Mouse (Mus musculus) liver, embryonic 16.5 days (tissue): ENCODE data around the gene Cdh3. TPM values are rescaled to one million over a fixed set of nuclear protein-coding genes. Genes with fewer than 3 reads are reported as not detected.
A peak's percentile ranks its signal among the peaks of the same experiment; 100 is the strongest.
"Not testable (repeated sequence)": the region's sequence is repeated elsewhere in the genome, so short reads cannot be mapped to it uniquely, and the experiment has no call there.

Experiments used
- ATAC-seq: fragments of 200-750 bp; cut with Nextera tagmentation; 2 replicates; pipeline ENCODE4 v1.8.0; 2017; ENCODE audit warnings: low read depth, mild to moderate bottlenecking, moderate number of reproducible peaks, moderate library complexity
- H3K27ac ChIP-seq: fragments of 300-500 bp; sonication (generic); 2 replicates; pipeline ENCODE4 v1.5.1; 2014; ENCODE audit warnings: mild to moderate bottlenecking, low read length
- H3K27me3 ChIP-seq: fragments of 300-500 bp; sonication (generic); 2 replicates; pipeline ENCODE4 v1.6.1; 2014; ENCODE audit warnings: low read depth, low read length, mixed read lengths; ENCODE audit not compliant: control insufficient read depth, insufficient read depth
- H3K36me3 ChIP-seq: fragments of 300-500 bp; sonication (generic); 2 replicates; pipeline ENCODE4 v1.6.1; 2014; ENCODE audit warnings: mild to moderate bottlenecking; ENCODE audit not compliant: control insufficient read depth, insufficient read depth
- H3K4me1 ChIP-seq: fragments of 300-500 bp; sonication (generic); 2 replicates; pipeline ENCODE4 v1.6.1; 2014; ENCODE audit warnings: low read depth, low read length, mixed read lengths; ENCODE audit not compliant: control insufficient read depth
- H3K4me2 ChIP-seq: fragments of 300-500 bp; sonication (generic); 2 replicates; pipeline ENCODE4 v1.6.1; 2014; ENCODE audit warnings: low read depth, low read length, mixed read lengths
- H3K4me3 ChIP-seq: fragments of 300-500 bp; sonication (generic); 2 replicates; pipeline ENCODE4 v1.5.1; 2014; ENCODE audit warnings: low read depth, mild to moderate bottlenecking, low read length
- H3K9ac ChIP-seq: fragments of 300-500 bp; sonication (generic); 2 replicates; pipeline ENCODE4 v1.6.1; 2014; ENCODE audit warnings: low read depth, low read length
- H3K9me3 ChIP-seq: fragments of 300-500 bp; sonication (generic); replicated peaks from 2 replicates; pipeline ENCODE4 v1.6.1; 2016; ENCODE audit warnings: low read length; ENCODE audit not compliant: control insufficient read depth
- WGBS: fragments of 180-500 bp; shearing (Covaris S2); extraction: QIAGEN DNeasy Blood & Tissue Kit; methylation state at CpG from one replicate; pipeline ENCODE4 v1.1.7; 2014; ENCODE audit not compliant: insufficient replicate concordance; 5-methylcytosine and 5-hydroxymethylcytosine counted together
- polyA plus RNA-seq: library from polyadenylated mRNA; unstranded; fragments of >200 nt; fragmentation: Nextera tagmentation; extraction: Ambion mirVana; gene quantifications from 2 replicates; pipeline ENCODE4 v1.2.1, GENCODE M21; 2015

Gene Cdh3
- polyA plus RNA-seq, 1 experiment from 2014 or later, result 1.4 TPM

DNA sequence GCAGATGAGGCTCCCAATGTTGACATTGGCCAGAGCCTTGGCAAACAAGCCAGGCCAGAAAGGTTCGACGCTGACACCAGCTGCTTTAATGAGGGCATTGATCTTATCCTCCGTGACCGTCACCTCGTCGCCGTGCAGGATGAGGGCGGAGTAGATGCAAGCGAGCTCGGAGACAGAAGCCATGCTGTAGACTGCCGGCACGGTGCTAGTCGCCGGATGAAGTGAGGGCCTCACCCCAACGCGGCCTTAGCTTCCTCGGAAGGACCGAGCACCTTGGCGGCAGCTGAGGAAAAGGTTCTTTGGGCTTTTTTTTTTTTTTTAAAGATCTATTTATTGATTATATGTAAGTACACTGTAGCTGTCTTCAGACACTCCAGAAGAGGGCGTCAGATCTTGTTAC, 62.5 kb downstream of the Cdh3 start, which contains the start of gene Gm10073:
Gene Gm10073, minus strand, starts transcription at position 294 of the 400 bp plus-strand sequence.
- not testable (repeated sequence) for H3K9me3 ChIP-seq, H3K4me1 ChIP-seq, H3K27me3 ChIP-seq, H3K36me3 ChIP-seq, H3K9ac ChIP-seq, ATAC-seq, H3K27ac ChIP-seq, H3K4me2 ChIP-seq, H3K4me3 ChIP-seq
- WGBS, result 35% methylated on average over 20 of the region's 20 CpGs

DNA sequence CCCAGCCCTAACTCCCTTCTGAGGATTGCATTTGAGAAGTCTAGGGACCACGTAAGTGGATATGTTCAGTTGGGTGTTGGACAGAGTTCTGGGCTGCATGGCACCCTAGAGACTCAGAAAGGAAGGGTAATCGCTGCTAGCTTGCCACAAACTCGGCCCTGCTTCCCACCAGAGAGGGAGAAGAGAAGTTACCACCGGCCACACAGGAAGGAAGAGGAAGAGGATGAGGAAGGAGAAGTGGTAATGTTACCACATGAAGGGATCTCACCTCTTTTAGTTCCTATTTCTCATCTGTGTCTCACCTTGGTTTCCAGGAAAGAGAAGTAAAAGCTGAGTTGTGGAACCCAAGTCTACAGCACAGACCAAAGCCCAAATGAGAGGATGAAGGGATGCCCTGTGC, 63.6 kb downstream of the Cdh3 start:
- no peaks in the 10 kb centered on the region for H3K36me3 ChIP-seq
- 32% methylated on average over 4 of the region's 4 CpGs for WGBS
- no peak overlapping the region for H3K9ac ChIP-seq
- no peak overlapping the region for H3K27ac ChIP-seq
- H3K4me1 ChIP-seq, result no peaks in the 10 kb centered on the region
- no peaks in the 10 kb centered on the region for H3K9me3 ChIP-seq
- no peak overlapping the region for H3K4me2 ChIP-seq
- no peak for ATAC-seq
- no peak overlapping the region for H3K4me3 ChIP-seq
- no peaks in the 10 kb centered on the region for H3K27me3 ChIP-seq

DNA sequence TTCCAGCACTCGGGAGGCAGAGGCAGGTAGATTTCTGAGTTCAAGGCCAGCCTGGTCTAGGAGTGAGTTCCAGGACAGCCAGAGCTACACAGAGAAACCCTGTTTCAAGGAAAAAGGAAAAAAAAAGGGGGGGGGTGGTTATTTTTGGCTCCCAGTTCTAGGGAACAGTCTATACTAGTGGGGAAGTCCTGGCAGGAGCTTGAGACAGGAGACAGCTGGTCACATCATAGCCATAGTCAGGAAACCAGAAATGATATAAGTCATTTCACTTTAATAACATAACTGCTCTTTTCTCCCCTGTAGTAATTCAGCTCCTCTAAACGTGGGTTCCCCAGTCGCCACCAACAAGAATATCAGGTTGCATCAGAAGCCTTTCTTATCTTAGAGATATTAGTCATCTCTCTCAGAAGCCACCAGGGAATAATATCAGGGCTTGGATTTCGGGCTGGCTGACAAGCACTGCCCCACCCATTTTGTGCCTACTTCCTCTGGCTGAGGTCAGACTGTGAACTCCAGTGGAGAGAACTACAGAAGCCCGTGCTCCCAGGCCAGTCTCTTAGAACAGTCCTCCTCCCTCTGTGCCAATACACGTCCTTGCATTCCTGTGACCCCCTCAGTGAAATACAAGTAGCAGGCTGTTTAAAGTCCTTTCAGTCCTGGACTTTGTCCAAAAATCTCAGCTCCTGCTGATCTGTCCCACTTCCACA, 66.3 kb downstream of the Cdh3 start:
- Histone ChIP-seq H3K4me3 (no peak overlapping the region), H3K27ac (no peak overlapping the region), H3K27me3 (no peaks in the 10 kb centered on the region), H3K36me3 (no peaks in the 10 kb centered on the region), H3K4me1 (no peaks in the 10 kb centered on the region), H3K4me2 (no peak overlapping the region), H3K9ac (no peak overlapping the region), H3K9me3 (no peaks in the 10 kb centered on the region)
- peak; percentile 70 for ATAC-seq
- 10% methylated on average over 6 of the region's 6 CpGs for WGBS

DNA sequence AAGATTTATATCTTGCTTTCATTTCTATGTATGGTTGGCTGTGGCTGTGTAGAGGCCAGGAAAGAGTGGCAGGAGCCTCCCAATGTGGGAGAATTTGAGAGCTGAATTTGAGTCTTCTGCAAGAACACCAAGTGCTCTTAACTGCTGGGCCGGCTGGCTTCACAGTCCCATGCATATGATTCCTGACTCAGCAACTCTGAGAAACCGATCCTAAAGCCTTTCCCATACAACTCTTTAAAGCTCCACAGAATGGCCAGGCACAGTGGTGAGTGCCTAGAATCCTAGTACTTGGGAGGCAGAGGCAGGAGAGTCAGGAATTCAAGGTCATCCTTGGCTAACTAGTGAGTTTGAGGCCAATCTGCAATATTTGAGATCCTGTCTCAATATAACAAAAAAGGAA, 68.8 kb downstream of the Cdh3 start:
- H3K27me3 ChIP-seq, result no peaks in the 10 kb centered on the region
- H3K9ac ChIP-seq, result no peak overlapping the region
- WGBS, result 62% methylated on average over 2 of the region's 2 CpGs
- no peak overlapping the region for H3K27ac ChIP-seq
- no peak for ATAC-seq
- no peaks in the 10 kb centered on the region for H3K36me3 ChIP-seq
- no peak overlapping the region for H3K4me3 ChIP-seq
- no peak overlapping the region for H3K4me2 ChIP-seq
- H3K4me1 ChIP-seq, result no peaks in the 10 kb centered on the region
- H3K9me3 ChIP-seq, result no peaks in the 10 kb centered on the region

DNA sequence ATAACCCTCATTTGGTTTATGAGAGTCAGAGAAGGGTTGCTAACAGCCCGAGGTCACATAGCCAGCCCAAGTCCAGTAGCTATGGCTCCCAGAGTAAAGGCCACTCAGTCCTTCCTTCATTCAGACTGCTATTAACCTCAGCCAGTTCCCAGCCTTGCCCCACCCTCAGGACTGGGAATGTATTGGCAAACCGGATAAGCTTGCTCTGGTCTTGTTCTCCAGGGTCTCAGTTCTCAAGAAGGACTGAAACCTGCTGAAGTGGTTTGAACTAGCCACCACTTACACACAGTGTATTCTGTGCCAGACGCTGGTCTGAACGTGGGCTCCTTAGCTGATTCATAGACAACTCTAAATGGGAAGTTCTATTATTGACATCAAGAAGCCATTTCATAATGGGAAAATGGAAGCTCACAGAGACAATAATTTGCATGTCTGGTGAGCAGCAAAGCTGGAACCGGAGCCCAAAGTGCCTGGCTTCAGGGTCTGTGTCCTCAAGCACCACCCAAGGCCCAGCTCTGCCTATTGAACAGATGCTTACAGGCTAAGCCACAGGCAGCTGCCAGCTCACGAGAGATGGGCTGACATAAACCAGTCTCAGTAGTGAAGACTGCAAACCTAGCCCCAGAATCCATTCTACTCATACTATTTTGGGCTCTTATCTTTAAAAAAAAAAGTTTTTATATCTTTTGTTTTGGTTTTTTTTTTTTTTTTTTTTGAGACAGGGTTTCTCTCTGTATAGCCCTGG, 70.8 kb downstream of the Cdh3 start:
- ATAC-seq, result no peak
- no peak overlapping the region for H3K27ac ChIP-seq
- WGBS, result 46% methylated on average over 6 of the region's 6 CpGs

DNA sequence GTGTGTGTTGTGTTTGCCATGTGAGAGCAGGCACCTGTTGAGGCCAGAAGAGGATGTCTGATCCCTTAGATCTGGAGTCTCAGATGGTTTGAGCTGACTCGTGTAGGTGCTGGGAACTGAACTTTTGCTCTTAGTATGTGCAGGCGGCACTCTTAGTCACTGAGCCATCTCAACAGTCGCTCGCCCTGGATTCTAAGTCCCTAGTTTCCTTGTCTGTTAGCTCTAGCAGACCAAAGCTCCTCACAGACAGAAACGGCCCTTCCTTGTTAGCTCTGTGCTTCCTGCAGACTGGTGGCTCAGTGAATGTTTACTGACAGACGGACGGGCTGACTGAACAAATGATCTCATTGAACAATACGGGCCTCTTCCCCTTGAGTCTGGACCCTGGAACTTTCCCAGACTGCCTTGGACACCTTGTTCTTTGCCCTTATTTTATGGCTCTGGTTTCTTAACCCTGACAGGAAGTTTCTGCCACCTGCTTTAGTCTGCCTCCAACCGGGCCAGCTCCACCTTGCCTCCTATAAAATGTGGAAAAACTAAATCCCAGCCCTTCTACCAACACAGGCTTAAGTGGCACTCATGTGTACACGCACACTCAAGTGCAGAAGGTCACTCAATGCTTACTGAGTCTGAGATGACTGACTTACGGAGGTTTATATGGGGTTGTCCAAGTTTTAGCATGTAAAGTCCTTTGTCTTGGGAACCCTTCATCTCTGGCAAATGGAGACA, 74.4 kb downstream of the Cdh3 start:
- no peaks in the 10 kb centered on the region for H3K27me3 ChIP-seq
- ATAC-seq, result no peak
- H3K9ac ChIP-seq, result no peak overlapping the region
- H3K4me1 ChIP-seq, result no peaks in the 10 kb centered on the region
- no peak overlapping the region for H3K4me2 ChIP-seq
- no peaks in the 10 kb centered on the region for H3K9me3 ChIP-seq
- H3K36me3 ChIP-seq, result no peaks in the 10 kb centered on the region
- H3K4me3 ChIP-seq, result no peak overlapping the region
- H3K27ac ChIP-seq, result no peak overlapping the region
- 39% methylated on average over 11 of the region's 11 CpGs for WGBS

More for the DNA sequence above, 70.8 kb downstream of the Cdh3 start:
- Histone ChIP-seq H3K9ac (no peak overlapping the region), H3K27me3 (no peaks in the 10 kb centered on the region), H3K36me3 (no peaks in the 10 kb centered on the region), H3K4me1 (no peaks in the 10 kb centered on the region), H3K4me3 (no peak overlapping the region), H3K9me3 (no peaks in the 10 kb centered on the region), H3K4me2 (no peak overlapping the region)

DNA sequence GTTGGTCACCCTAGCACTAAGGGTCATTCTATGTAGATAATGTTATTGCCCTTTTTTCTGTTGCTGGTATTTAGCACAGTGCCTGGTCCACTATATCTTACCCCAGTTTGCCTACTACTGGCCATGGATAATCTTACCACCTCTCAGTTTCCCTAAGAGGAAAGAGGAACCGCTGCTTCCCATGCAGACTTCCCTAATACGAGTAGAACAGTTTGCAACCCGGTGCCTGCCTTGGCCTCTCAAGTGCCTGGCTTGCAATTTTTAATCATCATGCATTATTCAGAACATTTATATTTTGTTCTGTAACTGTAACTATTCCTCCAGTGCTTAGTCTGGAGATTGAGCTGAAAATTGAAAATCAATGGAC, 75.0 kb downstream of the Cdh3 start:
- H3K9me3 ChIP-seq, result no peaks in the 10 kb centered on the region
- no peaks in the 10 kb centered on the region for H3K36me3 ChIP-seq
- no peaks in the 10 kb centered on the region for H3K4me1 ChIP-seq
- no peak overlapping the region for H3K4me2 ChIP-seq
- no peak overlapping the region for H3K4me3 ChIP-seq
- H3K27ac ChIP-seq, result no peak overlapping the region
- H3K27me3 ChIP-seq, result no peaks in the 10 kb centered on the region
- WGBS, result 26% methylated on average over 3 of the region's 3 CpGs
- H3K9ac ChIP-seq, result no peak overlapping the region
- ATAC-seq, result no peak

DNA sequence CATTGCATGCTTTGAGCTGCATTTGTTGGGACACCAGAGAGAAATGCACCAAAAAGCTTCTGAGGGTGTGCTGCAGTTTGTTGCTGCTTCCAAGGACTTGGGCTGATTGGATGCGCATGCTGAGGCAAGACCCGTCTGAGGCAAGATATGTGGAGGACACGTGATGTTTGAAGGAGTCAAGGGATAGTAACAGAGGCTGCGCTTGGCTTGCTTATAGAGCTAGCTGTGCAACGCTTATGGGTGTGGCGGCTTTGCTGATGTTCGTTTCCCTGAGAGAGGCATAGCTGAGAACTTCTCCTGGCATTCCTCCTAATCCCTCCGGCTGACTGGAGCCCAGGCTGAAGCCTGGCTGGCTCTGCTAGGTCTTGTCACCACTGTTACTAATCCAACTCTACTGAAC, 76.2 kb downstream of the Cdh3 start:
- no peak for ATAC-seq
- no peaks in the 10 kb centered on the region for H3K36me3 ChIP-seq
- no peaks in the 10 kb centered on the region for H3K27me3 ChIP-seq
- H3K9ac ChIP-seq, result no peak overlapping the region
- WGBS, result 70% methylated on average over 8 of the region's 8 CpGs
- no peaks in the 10 kb centered on the region for H3K4me1 ChIP-seq
- no peak overlapping the region for H3K4me3 ChIP-seq
- H3K9me3 ChIP-seq, result no peaks in the 10 kb centered on the region
- no peak overlapping the region for H3K27ac ChIP-seq
- H3K4me2 ChIP-seq, result no peak overlapping the region
